Mouse (Mus musculus) inflammation-experienced regulatory T-cells (primary cell): ENCODE data around the gene Cfap299. TPM values are rescaled to one million over a fixed set of nuclear protein-coding genes. Genes with fewer than 3 reads are reported as not detected.

Experiments
- polyA plus RNA-seq, 2 experiments: library from polyadenylated mRNA; unstranded; fragments of 100-300 nt; shearing (Covaris generic); gene quantifications; one replicate each; pipeline ENCODE4 v1.2.1; 2017

Cfap299 gene
- not detected for polyA plus RNA-seq

DNA sequence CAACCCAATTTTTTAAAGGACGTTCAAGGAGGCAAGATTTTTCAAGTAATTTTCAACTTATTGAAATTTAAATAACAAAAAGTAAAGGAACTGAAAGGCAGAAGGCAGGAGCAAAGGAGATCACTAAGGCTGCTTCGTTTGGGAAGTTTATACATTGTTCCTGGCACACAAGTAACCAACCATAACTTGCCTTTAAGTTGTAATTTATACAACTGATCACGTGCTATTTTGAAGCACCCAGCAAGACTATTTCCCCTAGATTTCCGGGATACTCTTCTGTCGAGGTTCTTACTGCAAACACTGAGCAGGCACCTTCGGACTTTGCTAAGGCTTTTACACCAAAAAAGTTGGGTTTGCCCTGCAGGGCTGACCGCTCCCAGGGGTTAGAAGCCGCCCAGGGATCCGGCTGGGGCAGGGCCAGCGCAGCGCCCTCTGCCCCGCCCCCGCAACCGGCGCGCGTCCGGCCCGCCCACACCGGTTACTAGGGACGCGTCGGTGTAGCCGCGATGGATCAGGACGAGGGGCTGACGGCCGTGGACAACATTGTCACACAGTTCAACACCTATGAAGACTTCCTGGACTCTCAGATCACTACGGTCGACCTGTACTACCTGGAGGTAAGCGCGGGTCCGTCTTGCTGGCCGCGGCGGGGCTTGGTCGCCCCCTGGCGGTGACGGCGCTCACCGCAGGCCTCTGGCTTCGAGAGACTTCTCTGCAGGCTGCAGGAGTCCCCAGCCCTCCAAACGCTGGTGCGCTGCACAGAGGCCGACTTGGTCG, at the start of gene Cfap299:
Gene Cfap299, plus strand, starts transcription at position 457 of the 777 bp plus-strand sequence.

DNA sequence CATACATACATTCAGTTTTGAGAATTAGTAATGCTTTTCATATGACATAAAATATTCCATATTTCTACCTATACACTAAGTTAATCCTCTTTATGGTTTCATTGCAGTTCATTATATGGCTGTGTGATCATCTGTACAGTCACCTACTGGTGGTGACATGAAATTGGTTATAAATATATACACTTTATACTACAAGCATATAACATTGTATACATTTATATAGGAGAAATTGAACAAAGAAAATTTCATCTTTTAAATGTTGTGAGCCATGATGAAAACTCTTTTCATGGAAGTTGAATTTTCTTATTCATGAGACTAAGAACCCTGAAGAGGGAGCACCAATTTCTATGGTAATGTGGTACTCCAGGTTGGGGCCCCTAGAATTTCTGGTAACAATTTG, 223.3 kb downstream of the Cfap299 start, which contains the start of gene Gm11111:
Gene Gm11111, plus strand, starts transcription at position 301 of the 400 bp plus-strand sequence.

Other genes starting within 250 kb of the Cfap299 start
- gene Prdm8, start 162.1 kb upstream of the Cfap299 start, polyA plus RNA-seq: not detected
- gene Fgf5, start 75.1 kb upstream of the Cfap299 start, polyA plus RNA-seq: under 1 TPM; 0.18 to 0.31 TPM
- not detected for gene Gm11111, start 223.4 kb downstream of the Cfap299 start, polyA plus RNA-seq